Mouse (Mus musculus) urinary bladder, postnatal 14 days (tissue): ENCODE results near the gene Eef2kmt.

ENCODE experiments used
- DNase-seq: peaks from one replicate; pipeline ENCODE4 v3.0.0; 2021; ENCODE audit warnings: low spot score

Eef2kmt gene

DNA sequence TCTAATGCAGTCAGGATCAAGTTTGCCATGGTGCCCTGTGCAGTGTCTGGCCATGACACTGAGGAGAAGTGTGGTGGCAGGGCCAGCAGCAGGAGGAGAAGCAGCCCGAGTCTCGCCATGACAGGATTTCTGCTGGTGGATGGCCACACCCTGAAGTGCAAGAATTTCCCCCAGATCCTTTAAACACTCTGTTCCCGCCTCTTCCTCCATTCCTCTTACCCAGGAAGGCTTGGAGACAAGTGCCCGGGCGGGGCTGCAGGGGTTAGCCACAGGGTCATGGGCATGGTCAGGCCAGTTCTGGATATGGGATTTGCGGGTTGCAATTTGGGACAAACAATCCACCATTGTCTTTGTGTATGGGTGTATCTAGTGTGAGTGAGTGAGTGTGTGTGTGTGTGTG is 33.6 kb downstream of the Eef2kmt start, which contains the start of gene AU021092:
AU021092 (minus strand) TSS at position 160 of the 400 bp plus-strand sequence.
- no peak for DNase-seq

DNA sequence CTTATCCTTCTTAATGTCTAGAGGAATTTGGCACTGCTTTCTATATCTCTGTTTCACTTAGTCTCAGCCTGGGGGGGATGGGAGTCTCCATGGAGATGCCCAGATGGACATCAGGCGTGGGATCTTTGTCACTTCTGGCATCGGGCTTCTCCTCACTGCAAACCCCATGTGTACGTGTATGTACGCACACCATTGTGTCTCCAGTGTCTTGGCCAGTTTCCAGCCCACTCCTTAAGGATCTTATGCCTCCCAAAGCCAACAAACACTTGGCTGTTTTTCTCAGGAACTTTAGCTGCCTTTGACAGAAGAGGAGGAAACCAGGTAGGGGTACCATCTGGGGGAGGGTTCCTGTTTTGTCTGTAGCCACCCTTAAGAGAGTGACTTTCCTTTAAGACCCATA is 34.4 kb downstream of the Eef2kmt start:
- DNase-seq: no peak

DNA sequence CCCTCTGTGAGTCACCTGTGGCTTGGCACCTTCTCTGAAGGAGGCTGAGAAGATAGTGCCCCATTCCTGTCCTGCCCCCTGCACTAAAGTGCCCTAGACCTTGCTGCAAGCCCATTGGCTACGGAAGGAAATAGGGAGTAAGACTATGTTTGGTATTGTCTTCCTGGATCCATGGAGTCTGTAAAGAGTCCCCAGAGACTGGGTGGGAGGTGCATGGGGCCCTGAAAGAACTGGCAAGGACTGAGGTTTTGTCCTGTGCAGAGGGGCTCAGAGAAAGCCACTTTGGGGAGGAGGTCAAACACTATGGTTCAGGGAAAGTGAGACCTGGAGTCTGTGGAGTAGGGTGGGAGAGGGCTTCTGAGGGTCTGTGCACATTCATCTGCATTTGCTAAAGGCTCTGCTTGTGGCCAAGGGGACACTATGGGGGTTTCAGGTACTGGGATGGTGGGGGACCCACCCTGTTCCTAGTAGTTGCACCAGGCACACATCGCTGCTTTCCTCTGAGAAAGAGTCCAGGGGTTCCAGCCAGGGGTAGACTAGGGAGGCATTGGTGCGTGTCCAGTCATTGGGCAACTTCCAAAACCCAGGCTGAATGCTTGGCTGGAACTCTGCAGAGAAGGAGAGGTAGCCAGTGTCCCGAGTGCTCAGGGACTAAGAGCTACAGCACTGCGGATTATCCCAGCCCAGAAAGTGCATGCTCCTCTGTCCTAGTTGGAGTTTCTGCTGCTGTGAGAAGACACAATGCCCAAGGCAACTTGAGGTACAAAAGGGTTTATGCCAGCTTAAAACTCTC is 38.2 kb downstream of the Eef2kmt start:
- DNase-seq: no peak

DNA sequence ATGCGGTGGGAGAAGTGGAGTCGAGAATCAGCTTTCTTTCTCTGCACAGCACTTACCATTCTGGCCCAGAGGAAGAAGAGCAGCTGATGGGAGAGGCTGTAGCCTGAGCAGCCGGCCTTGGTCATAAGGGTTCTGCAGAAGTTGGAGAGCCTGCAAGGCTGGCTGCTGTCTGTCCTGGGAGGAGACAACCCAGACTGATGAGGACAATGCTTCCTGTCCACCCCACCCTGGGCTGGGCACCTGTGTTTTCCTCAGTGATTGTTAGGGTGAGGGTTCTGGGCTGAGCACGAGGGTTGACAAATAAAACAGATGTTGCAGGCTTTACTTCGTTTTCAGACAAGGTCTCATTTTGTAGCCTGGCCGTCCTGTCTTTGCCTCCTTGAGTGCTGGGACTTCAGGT is 39.1 kb downstream of the Eef2kmt start:
- no peak for DNase-seq

DNA sequence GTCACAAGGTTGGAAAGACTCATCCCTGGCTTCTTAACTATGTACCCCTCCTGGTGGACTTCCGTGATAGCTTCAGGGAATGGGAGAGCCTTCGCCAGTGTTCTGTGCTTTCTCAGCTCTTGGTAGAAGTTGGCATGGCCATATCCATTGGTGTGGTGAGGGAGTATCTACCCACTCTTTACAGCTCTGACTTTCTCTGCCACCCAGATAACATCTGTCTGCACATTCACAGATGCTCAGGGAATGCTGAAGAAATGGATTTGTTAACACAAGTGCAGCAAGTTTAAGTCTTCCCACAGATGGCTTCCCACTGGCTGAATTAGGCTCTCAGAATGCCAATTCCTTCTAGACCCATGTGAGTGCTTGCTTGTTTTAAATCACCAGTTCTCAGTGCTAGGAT is 41.7 kb downstream of the Eef2kmt start:
- DNase-seq: no peak

DNA sequence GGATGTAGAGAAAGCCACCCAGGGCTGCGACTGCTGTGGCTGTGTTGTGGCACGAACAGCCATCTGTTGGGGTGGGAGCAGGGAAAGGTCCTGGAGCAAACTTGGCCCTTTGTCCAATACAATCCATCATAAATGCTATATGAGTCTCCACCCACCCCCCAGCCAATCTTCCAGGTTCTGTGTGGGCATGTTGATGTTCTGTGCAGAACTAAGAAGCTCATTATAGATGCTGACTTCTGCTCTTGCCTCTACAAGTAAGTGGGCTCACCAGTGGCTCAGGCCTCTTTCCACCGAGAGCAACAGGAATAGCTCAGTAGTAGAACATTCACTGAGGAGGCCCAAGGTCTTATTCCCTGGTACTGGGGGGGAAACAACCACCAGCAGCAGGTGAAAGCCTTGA is 43.6 kb downstream of the Eef2kmt start:
- DNase-seq: no peak

DNA sequence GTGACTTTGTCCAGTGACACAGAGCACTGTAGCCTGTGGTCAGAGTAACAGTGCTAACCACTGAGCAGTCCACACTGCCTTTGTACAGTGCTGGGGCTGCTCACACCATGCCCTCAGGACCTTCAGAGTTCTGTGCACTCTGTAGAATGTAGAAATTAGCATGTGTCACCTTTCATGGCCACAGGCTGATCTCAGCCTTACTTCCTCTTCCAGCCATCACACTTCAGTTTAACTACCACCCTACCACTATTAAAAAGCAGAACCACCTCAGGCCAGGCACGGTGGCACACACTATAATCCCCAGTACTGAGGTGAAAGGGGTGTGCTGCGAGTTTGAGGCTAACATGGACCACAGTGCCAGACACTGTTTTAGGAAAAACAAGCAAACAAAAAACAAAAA is 45.4 kb downstream of the Eef2kmt start:
- DNase-seq: no peak

DNA sequence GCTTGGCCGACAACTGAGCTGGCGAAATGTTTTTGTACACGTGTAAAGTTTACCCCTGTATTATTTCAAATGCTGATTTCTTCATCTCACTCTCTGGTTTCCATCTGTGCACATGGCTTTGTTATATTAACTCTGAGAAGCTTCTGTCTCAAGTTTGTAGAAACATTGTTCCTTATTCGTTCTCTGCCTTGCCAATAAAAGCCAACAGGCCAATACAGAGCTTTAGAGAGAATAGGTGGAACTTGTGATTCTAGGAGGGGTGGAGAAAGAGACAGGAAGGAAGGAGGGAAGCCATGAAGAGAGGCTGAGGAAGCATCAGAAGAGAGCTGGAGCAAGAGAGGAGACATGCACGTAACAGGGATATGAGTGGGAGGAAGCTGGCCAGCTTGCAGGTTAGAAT is 49.7 kb downstream of the Eef2kmt start:
- no peak for DNase-seq

DNA sequence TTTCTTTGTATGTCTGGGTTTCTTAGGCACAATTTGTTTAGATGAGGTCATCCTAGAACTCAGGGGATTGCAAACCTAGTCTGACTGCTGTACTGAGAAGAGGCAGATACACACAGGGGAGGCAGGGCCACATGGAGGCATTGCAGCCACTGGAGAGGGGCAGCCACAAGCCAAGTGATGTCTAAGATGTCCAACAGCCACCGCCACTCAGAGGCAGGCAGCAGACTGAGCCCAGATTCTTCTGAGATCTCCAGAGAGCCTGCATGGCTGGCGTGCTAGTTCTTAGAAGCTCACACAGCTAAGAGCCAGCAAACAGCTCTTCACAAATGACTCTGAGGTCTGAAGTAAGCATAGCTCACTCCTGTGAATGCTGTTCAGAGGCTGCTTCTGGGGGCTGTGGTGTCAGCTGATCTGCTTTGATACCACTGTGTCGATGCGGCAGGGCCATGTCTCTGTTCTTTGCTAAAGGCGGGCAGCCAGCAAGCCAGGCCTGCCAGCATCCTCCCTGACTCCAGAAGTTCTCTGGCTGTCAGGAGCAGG is 50.3 kb downstream of the Eef2kmt start:
- DNase-seq: no peak

DNA sequence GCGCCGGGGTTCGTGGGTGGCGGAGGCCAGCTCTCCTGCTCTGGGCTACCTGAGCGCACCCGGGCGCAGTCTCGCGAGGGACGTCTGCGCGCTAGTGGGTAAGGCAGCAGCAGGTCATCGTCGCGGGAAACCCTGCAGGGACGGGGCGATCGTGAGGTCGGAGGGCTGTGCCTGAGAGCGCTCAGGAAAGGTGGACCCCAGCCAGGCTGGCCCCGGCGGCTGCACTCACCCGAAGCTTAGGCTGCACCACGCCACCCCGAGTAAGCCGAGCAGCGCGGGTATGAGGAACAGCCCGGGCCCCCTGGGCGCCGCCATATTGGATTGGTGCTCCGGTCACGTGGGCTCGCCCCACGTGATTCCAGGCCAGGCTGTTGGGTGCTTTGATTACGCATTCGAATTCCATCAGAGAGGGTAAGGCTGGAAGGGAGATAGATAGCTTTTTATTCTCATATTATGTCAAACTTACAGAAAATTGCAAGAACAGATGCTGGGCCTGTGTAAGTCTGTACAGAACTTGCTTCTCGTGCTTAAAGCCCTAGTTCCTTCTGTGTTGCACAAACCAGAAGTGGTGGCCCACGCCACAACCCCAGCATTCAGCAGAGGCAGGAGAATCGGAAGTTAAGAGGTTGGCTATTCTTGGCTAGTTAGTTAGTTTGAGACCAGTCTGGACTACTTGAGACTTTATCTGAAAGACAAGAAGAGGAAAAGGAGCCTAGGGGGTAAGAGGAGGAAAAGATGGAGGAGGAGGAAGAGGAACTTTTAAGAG is 51.9 kb downstream of the Eef2kmt start, which contains the start of gene Nagpa:
Nagpa (minus strand) TSS at position 345 of the 766 bp plus-strand sequence.
- peak; percentile 81 for DNase-seq

DNA sequence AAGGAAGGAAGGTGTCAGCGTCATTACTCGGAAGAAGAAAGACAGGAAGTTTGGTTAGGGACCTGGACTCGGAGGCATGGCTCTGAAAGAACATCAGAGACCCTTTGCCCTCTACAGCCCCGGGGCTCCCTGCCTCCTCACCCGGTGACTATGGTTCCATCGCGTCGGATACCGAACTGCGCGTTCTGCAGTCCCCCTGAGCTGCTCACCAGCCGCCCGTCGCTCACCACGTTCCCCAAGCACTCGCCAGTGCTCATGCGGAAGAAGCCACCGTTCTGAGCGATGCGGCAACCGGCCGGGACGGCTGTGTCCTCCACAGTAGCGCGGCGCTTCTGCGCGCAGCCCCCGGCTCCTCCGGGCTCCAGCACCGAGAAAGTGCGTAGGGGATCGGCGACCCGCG is 52.6 kb downstream of the Eef2kmt start:
- DNase-seq: no peak

DNA sequence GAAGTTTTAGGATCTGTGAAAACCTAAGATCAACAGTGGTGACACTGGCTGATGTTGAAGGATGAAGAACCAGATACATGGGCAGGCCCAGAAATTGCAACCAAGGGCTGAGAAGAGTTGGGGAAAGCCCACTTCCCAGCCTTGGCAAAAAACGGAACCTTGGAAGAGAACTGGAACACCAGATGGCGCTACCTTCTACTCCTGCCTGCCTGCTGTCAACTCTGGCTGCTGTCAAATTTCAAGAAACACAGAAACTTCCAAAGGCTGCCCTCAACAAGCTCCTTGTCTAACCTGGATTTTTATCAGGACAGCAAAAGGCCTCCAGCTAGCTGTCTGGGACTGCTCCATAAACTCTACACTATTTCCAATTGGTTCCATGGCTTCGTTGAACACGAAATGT is 53.1 kb downstream of the Eef2kmt start:
- peak; percentile 44 for DNase-seq

DNA sequence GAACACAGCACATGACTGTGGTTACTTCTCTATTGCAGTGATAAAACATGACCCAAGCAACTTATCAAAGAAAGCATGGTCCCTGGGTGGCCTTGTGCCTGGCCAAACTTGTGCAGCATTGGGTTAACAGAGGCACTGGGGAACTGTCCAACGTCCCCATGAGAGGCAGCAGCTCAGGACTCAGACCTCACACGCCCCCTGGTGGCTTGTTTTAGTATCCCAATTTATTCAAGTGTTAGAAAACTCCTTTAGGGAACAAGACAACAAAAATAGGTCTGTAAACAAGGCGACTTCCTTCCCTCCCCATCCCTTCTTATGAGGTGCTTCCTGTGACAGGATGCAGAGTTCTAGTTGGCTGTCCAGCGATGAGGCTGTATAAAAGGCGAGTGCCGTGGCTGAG is 60.7 kb downstream of the Eef2kmt start:
- peak; percentile 52 for DNase-seq
